Mouse (Mus musculus) bone marrow macrophage, adult 2 months (primary cell): Measurements from ENCODE around the gene Prr23a1.

ENCODE experiments used
- CTCF ChIP-seq: IDR thresholded peaks from 2 replicates; pipeline ENCODE4 v1.5.1; 2012; ENCODE audit warnings: low read depth, mild to moderate bottlenecking, low read length, moderate library complexity
- POLR2A ChIP-seq: IDR thresholded peaks from 2 replicates; pipeline ENCODE4 v1.6.1; 2012; ENCODE audit warnings: mild to moderate bottlenecking, low read depth, low read length, borderline replicate concordance

DNA sequence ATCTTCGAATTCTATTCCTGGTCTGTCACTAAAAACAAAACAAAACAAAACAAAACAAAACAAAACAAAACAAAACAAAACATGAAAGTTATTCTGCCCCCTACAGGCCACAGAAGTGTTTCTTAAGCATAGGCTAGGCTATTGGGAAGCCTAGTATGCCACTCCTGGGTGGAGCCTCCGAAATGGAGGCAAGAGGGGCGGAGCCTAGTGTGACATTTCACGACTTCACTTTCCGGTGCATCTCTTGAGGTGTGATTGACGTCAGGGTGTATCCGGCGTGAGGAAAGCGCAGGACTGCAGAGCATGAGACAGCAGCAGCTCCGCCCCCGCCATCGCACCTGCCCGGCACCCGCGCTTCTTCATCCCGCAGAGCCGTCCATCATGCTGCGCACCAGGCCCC lies 13.9 kb downstream of the Prr23a1 start, which contains the start of gene Prr23a2:
- no peak for TF ChIP-seq POLR2A
- no peak for TF ChIP-seq CTCF
